Comparison of ENCODE assay signal across 9 mouse cellular contexts in the genomic region with DNA sequence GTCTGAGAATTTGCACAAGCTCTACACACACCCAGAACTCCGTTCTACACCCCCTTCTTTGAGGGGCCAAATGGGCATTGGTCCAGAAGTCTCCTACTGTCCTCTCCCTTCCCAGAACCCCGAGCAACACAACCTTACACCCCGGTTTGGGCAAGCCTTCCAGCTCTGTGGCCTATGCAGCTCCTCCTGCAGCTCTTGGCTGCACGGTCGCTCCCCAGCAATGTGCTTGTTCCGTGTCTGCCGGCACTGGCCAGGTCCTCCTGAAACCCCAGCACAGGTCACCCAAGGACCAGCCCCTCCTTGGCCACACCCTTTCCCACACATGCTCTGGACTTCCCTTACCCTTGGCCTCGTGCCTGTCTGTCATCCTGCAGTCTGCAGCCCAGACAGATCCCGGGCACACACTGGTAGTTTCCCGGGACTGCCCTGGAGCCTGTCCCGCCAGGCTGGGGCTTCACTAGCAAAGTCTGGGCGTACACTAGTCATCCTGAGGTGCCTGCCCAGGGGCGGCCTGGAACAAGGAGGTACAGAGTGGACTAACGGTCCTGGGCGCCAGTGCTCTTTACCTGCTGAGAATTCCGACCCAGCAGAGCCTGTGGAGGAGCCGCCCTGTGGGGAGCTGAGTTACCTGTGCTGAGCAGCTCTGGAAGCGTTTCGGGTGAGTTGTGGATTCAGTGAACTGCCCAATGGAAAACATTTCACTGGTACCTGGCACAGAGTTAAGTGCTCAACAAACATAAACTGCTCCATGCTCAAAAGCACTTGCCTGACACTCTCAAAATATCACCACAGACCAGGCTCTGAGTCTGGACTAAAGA. TPM values are rescaled to one million over a fixed set of nuclear protein-coding genes. Genes with fewer than 3 reads are reported as not detected.
DNase-seq lines count a peak whose midpoint lies in the region; ATAC-seq and TF ChIP-seq lines count a peak whose summit lies in the region.
"Had no signal": no experiment of that assay in that cellular context is flagged by ENCODE, and none has a peak within 500 bp of the region (broad histone marks: within the 10 kb centered on the region; RNA-seq: fewer than 3 reads in every experiment).

No protein-coding gene starts in this region.

- H3K9ac ChIP-seq in forebrain, postnatal 0 days: no peak overlapping the region
- H3K9ac ChIP-seq in hindbrain, embryonic 16.5 days (ENCODE audit: low read depth, low read length): no peak overlapping the region; the same call in 1 of the 2 replicates

- no peak overlapping the region for H3K27ac ChIP-seq in forebrain, postnatal 0 days (ENCODE audit: low read depth, low read length)
- H3K27ac ChIP-seq in hindbrain, embryonic 16.5 days (ENCODE audit: low read depth, low read length): peak overlapping the region; percentile 72
- H3K27ac ChIP-seq: macrophage had no signal

- H3K9me3 ChIP-seq in forebrain, postnatal 0 days (ENCODE audit: low read length): no peaks in the 10 kb centered on the region
- no peaks in the 10 kb centered on the region for H3K9me3 ChIP-seq in hindbrain, embryonic 16.5 days (ENCODE audit: control insufficient read depth, low read length)

- TF ChIP-seq POLR2A in lung, adult 2 months (IDR thresholded peaks at IDR 0.05; ENCODE audit: borderline replicate concordance, extremely low read depth, low read depth, low read length): 0 out of 2 replicates have a peak, but pooled peaks have one; percentile 7

- H3K4me2 ChIP-seq in forebrain, postnatal 0 days (ENCODE audit: low read depth): no peak overlapping the region
- H3K4me2 ChIP-seq in hindbrain, embryonic 16.5 days (ENCODE audit: low read length): no peak overlapping the region

- H3K27me3 ChIP-seq in forebrain, postnatal 0 days (ENCODE audit: insufficient read depth, low read length): no peaks in the 10 kb centered on the region
- H3K27me3 ChIP-seq in hindbrain, embryonic 16.5 days (replicated peaks; ENCODE audit: control insufficient read depth, insufficient read depth, low read length): no peaks in the 10 kb centered on the region

- H3K36me3 ChIP-seq in forebrain, postnatal 0 days (ENCODE audit: insufficient read depth): peaks cover 9% of the 10 kb centered on the region; the same call in 1 of the 2 replicates
- H3K36me3 ChIP-seq in hindbrain, embryonic 16.5 days (ENCODE audit: control insufficient read depth, insufficient read depth, low read length): no peaks in the 10 kb centered on the region

- TF ChIP-seq CTCF in forebrain, postnatal 0 days (IDR thresholded peaks at IDR 0.05; ENCODE audit: low read depth): no peak
- TF ChIP-seq CTCF in lung, adult 2 months (IDR thresholded peaks at IDR 0.05; ENCODE audit: insufficient read depth, low read length): no peak

- peaks cover 9% of the 10 kb centered on the region; the same call in 1 of the 2 replicates for H3K4me1 ChIP-seq in forebrain, postnatal 0 days (ENCODE audit: insufficient read depth)
- peaks cover 47% of the 10 kb centered on the region for H3K4me1 ChIP-seq in hindbrain, embryonic 16.5 days (ENCODE audit: control insufficient read depth, insufficient read depth, low read depth, low read length)
- H3K4me1 ChIP-seq in lung, adult 2 months (ENCODE audit: control insufficient read depth, insufficient read depth, low read length): peaks cover 49% of the 10 kb centered on the region

- ATAC-seq in forebrain, postnatal 0 days: peak; percentile 23; the same call in 1 of the 2 replicates
- peak; percentile 49; the same call in 1 of the 2 replicates for ATAC-seq in hindbrain, embryonic 16.5 days
- no peak for ATAC-seq in megakaryocyte, adult 5-6 weeks (ENCODE audit: poor library complexity, severe bottlenecking)

- peak; percentile 57 for DNase-seq in urinary bladder, postnatal 14 days (ENCODE audit: low spot score)
- DNase-seq in urinary bladder, postnatal 4 days (ENCODE audit: low spot score in 2 of 2): no peak
- DNase-seq in forebrain, postnatal 0 days: no peak
- DNase-seq in lung, adult 2 months: peak; percentile 58
- no peak for DNase-seq in B cell, adult 2 months
- no peak for DNase-seq in retina, postnatal 1 day

- 68% methylated on average over 19 of the region's 19 CpGs for WGBS in forebrain, postnatal 0 days
- 60% methylated on average over 19 of the region's 19 CpGs for WGBS in hindbrain, embryonic 16.5 days
- 29% methylated on average over 19 of the region's 19 CpGs for WGBS in lung, adult 2 months

- H3K4me3 ChIP-seq in forebrain, postnatal 0 days (ENCODE audit: low read depth, low read length): no peak overlapping the region
- no peak overlapping the region for H3K4me3 ChIP-seq in hindbrain, embryonic 16.5 days (ENCODE audit: low read length)
- no peak overlapping the region for H3K4me3 ChIP-seq in lung, adult 2 months (replicated peaks; ENCODE audit: extremely low read depth, low read depth, low read length)

RNA-seq across cellular contexts. Expression of a gene that starts 22.5 kb away (rescaled TPM):
- total RNA-seq in forebrain, postnatal 0 days (2014; rRNA removed): 151 and 181 TPM in 2 replicates
- 169 and 171 TPM in 2 replicates for polyA plus RNA-seq in forebrain, postnatal 0 days (2015; fragmentation: Nextera tagmentation; extraction: Ambion mirVana)
- polyA plus RNA-seq in hindbrain, embryonic 16.5 days (2015; fragmentation: Nextera tagmentation; extraction: Ambion mirVana): 239 and 258 TPM in 2 replicates
- polyA plus RNA-seq in lung, adult 2 months (2012; rRNA removed): 85.2 and 110 TPM in 2 replicates
- 304 and 326 TPM in 2 replicates for total RNA-seq in megakaryocyte, adult 5-6 weeks (2015)
- 669 and 674 TPM in 2 replicates for total RNA-seq in megakaryocyte, adult 5-6 weeks (2017)

Comparison
In these comparisons a context has a peak if more than half of its experiments do, and no peak if none do; other contexts are left out.
1. DNase-seq: peak in urinary bladder, postnatal 14 days (single experiment) and lung, adult 2 months (single experiment); none in urinary bladder, postnatal 4 days (0 of 2), forebrain, postnatal 0 days (single experiment), B cell, adult 2 months (0 of 2) and retina, postnatal 1 day (single experiment).